Mouse (Mus musculus) urinary bladder, adult 18-20 months (tissue): Measurements from ENCODE around the gene Ndufs6.

Experiments
- DNase-seq, 2 experiments: peaks; one replicate each; pipeline ENCODE4 v3.0.0; 2022; ENCODE audit warnings: low spot score in 2 of 2, mixed read lengths in 2 of 2

Gene Ndufs6

DNA sequence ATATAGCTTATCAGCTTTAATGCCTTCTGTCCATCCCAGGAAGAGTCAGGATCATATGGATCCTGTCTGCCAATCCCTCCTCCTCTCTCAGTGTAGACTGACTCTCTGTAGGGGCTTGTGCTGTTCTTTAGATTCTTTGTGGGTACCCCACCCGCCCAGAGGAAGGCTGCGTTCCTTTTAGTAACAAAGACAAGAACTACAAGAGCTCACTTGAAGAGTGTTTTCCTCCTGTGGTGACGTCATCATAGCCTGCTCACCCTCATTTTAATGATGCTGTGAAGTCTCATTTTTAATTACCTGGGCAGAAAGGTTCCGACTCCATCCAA is 22.3 kb downstream of the Ndufs6 start:
- no peak for DNase-seq

GRCm38 (mm10) chr13:73305398-73306084 is 22.8 kb downstream of the Ndufs6 start:
- no peak for DNase-seq

GRCm38 (mm10) chr13:73304729-73305128 is 23.6 kb downstream of the Ndufs6 start:
- no peak for DNase-seq

GRCm38 (mm10) chr13:73299322-73299721 is 29.0 kb downstream of the Ndufs6 start:
- DNase-seq: no peak

- no peak for DNase-seq
Measured at GRCm38 (mm10) chr13:73298717-73299116, 29.6 kb downstream of the Ndufs6 start.

- no peak for DNase-seq
Measured at GRCm38 (mm10) chr13:73291102-73291501, 37.2 kb downstream of the Ndufs6 start.

DNA sequence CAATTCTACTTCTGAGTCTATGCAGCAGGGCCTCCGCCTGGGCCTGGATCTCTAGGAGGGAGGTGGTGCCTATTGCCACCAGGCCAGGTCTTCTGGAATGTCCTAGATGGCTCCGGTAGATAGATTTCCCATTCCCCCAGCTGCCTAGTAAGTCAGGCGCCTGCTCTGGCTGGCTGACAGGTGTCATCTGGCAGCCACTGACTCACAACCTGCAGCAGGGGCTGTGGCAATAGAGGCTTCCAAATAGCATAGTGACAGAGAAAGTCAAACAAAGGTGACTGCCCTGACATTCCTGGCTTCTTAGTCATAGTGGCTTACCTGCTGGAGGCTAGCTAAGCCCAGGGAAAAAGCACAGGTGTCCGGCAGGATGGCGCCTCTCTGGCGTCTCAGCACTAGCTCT is 38.1 kb downstream of the Ndufs6 start:
- DNase-seq: peak; percentile 17 to 40

GRCm38 (mm10) chr13:73283534-73283933 is 44.8 kb downstream of the Ndufs6 start:
- DNase-seq: no peak

GRCm38 (mm10) chr13:73282407-73282806 is 45.9 kb downstream of the Ndufs6 start:
- DNase-seq: no peak

GRCm38 (mm10) chr13:73279196-73279595 is 49.1 kb downstream of the Ndufs6 start:
- no peak for DNase-seq

DNA sequence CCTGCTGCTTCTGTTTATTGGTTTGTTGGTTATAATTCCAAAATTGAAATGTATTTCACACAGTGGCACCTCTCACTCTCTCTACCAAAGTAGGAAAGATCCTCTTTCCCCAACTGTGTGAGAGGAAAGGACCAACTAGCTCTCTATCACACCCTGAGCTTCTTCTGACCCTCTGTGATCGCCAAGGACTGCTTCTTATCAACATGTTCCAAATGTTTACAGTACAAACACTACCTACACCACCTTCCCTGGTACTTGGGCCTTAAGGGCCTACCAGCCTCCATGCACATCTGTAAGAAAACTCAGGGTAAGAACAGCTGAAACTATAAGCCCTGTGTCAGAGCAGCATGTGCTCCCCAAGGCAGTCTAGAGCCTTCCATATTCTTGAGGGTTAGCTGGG is 50.5 kb downstream of the Ndufs6 start:
- no peak for DNase-seq

- no peak for DNase-seq
Measured at GRCm38 (mm10) chr13:73277361-73277760, 51.0 kb downstream of the Ndufs6 start.

DNA sequence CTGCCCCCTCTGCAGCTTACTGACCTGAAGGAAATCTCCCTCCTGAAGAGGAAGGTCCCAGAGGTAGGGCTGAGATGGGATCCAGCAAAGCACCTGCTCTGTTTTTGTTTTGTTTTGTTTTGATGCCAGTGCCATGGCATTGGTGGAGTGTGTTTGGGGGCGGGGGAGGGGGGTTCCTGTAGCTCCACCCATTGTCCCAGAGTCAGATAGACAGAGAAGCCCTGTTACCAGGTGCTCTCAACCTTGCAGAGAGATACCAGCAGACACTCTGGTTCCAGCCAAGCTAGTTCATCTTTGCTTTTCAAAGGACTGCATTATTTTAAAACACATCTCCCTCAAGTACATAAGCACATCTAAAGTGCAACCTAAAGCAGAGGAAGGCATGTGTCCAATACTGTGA is 54.8 kb downstream of the Ndufs6 start:
- no peak for DNase-seq

DNA sequence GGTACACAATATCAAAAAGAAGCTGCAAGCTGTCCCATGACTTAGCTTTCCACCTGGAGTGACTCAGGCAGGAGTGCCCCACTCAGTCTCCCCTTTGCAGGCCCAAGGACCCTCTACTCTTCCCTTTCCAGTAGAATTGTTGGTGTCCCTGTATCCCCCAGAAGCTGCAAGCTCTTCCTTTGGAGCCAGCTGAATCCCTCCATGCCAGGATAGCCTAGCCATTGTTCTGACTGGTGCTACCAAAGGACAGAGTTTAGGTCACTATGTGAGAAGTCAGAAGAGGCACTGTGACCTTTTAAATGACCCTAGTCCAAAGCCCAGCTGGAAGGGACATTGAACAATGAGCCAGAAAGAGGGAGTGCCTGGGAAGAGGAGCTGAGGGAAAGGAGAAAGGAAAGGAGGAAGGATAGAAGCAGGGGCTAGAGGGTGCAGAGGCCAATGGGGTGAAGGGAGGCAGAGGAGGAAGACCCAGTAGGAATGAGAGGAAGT is 55.5 kb downstream of the Ndufs6 start:
- no peak for DNase-seq

DNA sequence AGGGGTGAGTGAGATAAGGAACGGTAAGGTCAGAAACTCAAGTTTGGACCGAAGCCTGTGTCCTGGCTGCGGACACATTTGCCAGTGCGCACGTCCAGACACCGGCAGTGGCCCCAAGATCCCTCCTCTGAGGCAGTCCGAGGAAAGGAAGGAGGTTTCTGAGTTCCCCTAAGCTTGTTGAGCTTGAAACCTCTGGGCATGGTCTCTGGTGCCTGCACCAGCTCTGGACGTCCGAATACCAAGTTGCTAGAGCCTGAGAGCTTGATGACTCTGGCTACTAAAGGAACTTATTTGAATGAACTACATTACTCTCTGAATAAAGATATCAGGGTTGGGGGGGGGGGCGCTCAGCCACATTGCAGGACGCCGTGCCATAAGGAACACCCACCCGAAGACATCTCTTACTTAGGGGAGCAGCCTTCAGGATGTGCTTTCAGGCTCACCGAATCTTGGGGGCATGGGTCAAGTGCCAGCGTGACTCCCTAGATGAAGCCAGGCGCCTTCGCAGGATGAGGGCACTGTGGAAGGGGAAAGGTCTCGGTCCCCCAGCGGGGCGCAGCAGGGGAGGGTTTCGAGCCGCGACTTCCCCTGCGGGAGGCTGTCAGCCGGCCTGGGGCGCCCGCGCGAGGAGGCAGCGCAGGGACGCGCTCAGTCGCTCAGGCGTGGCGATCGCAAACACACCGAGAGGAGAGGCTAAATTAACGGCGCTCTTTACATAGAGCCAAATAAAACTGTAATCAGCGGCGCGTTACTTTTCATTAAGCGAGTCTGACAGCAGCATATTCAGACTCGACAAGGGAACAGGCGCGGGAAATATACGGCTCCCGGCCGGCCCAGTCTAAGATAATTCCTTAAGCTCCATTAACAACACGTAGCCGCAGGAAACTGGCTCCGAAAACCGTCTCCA is 56.8 kb downstream of the Ndufs6 start:
- no peak for DNase-seq

DNA sequence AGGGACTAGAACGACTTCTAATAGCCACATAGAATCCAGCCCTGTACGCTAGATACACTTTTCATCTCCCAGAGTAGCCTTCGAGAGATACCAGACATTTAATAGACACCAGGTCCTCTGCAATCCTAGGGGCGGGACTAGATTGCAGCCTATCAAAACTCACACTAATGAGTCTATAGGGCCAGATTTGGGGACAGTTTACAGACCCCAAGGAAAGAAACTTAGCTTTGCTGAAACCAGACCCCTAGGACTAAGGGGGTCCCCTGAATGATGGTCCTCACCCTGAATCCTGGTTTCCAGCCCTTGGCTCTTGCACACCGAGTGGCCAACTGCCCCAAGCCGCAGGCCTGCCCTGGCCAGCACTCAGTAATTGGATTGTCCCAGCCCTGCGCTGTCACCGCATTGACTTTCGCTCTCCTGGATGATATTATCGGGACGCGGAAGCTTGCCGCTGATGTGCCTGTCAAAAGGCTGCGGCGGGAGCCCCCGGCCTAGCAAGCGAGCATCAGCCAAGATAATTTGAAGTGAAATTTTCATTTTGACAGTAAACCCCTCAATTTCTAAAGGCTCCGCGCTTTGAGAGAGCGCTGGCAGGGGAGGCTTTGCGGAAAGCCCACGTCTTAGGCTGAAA is 57.8 kb downstream of the Ndufs6 start:
- no peak for DNase-seq

DNA sequence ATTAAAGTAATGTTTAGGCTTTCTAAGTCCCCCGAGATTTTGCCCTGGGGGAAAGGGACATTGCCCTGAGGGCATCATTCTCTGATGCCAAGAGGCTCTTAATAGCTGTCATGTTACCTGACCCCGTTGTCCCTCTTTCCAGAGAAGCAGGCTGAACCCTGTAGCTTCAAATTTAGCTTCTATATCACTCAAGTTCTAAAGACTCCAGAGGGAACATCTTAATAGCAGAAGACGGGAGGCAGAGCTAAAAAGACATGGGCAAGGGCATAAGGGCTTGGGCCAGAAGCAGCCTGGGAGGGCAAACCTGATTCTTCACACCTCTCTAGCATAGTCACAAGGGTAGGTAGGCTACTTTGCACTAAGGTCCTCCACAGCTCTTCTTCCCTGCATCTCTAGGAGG is 58.5 kb downstream of the Ndufs6 start:
- no peak for DNase-seq
